Mouse (Mus musculus) heart, adult 2 months (tissue): Measurements from ENCODE around the gene Fam83c. TPM values are rescaled to one million over a fixed set of nuclear protein-coding genes. Genes with fewer than 3 reads are reported as not detected.

ENCODE experiments used
- DNase-seq, 2 experiments: peaks; one replicate each; pipeline ENCODE4 v3.0.0; 2021
- H3K27ac ChIP-seq: fragments of 200-600 bp; 2 replicates; pipeline ENCODE4 v1.8.1; 2022
- H3K27me3 ChIP-seq: fragments of 200-500 bp; 2 replicates; pipeline ENCODE4 v1.6.1; 2012; ENCODE audit warnings: mild to moderate bottlenecking, low read length, inconsistent platforms, mixed read lengths; ENCODE audit not compliant: control insufficient read depth, insufficient read depth
- H3K36me3 ChIP-seq: fragments of 200-500 bp; 2 replicates; pipeline ENCODE4 v1.6.1; 2012; ENCODE audit warnings: low read length, inconsistent platforms; ENCODE audit not compliant: control insufficient read depth, insufficient read depth
- H3K4me1 ChIP-seq: fragments of 200-500 bp; 2 replicates; pipeline ENCODE4 v1.6.1; 2011; ENCODE audit warnings: low read length; ENCODE audit not compliant: control insufficient read depth, insufficient read depth
- H3K4me3 ChIP-seq: fragments of 200-600 bp; 2 replicates; pipeline ENCODE4 v1.8.1; 2022
- H3K79me2 ChIP-seq: fragments of 200-500 bp; replicated peaks from 2 replicates; pipeline ENCODE4 v1.6.1; 2012; ENCODE audit warnings: mild to moderate bottlenecking, inconsistent platforms, low read length, moderate library complexity, mixed read lengths; ENCODE audit not compliant: control insufficient read depth, insufficient read depth
- H3K9ac ChIP-seq: fragments of 200-500 bp; 2 replicates; pipeline ENCODE4 v1.6.1; 2012; ENCODE audit warnings: low read depth, mild to moderate bottlenecking, control low read depth, inconsistent platforms, low read length, mixed read lengths
- CTCF ChIP-seq: fragments of 200-600 bp; IDR thresholded peaks from 2 replicates; pipeline ENCODE4 v1.8.1; 2022; ENCODE audit warnings: antibody characterized with exemption, mild to moderate bottlenecking, moderate library complexity
- EP300 ChIP-seq: fragments of 200-500 bp; IDR thresholded peaks from 2 replicates; pipeline ENCODE4 v1.6.1; 2011; ENCODE audit warnings: low read depth, low read length, control low read depth; ENCODE audit not compliant: insufficient read depth
- POLR2A ChIP-seq: fragments of 200-500 bp; IDR thresholded peaks from 2 replicates; pipeline ENCODE4 v1.6.1; 2011; ENCODE audit warnings: mild to moderate bottlenecking, low read depth, low read length, control low read depth; ENCODE audit not compliant: insufficient read depth
- WGBS: fragments of 180-500 bp; shearing (Covaris S2); methylation state at CpG from one replicate; pipeline ENCODE4 v1.1.7; 2018; 5-methylcytosine and 5-hydroxymethylcytosine counted together
- intact Hi-C: fragments of 180-260 bp; cut with DNase I; formaldehyde crosslinking; loops from one replicate; pipeline ENCODE4 v1.15.1; 2025
- long read RNA-seq: library from polyadenylated mRNA; stranded (forward); transcript quantifications from one replicate; pipeline ENCODE4 v2.0.0, GENCODE M21; 2021
- polyA plus RNA-seq: library from polyadenylated mRNA; depleted of rRNA; stranded (reverse); fragments of >200 nt; gene quantifications from 2 replicates; pipeline ENCODE4 v1.2.3, GENCODE M21; 2012; rRNA removed
- total RNA-seq, 2 experiments: library from RNA; stranded (reverse); gene quantifications; 2 replicates each; pipeline ENCODE4 v1.2.3; 2021

Gene Fam83c
- total RNA-seq: not detected
- polyA plus RNA-seq: not detected in 2 replicates
- long read RNA-seq: 0 reads

- no peak within 1 kb of the TSS for H3K4me3 ChIP-seq
- H3K79me2 ChIP-seq: no peaks in the 10 kb centered on the region
- H3K4me1 ChIP-seq: no peaks in the 10 kb centered on the region
- no peak for DNase-seq
- H3K27me3 ChIP-seq: no peaks in the 10 kb centered on the region
- no peak within 1 kb of the TSS for H3K9ac ChIP-seq
- H3K27ac ChIP-seq: no peak within 1 kb of the TSS
- no peaks in the 10 kb centered on the region for H3K36me3 ChIP-seq
- intact Hi-C loops: no loop called here
- 48% methylated on average over 9 of the region's 9 CpGs for WGBS
- TF ChIP-seq EP300 (no peak), POLR2A (no peak), CTCF (no peak)
Measured at GRCm38 (mm10) chr2:155834732-155835131, at the start of gene Fam83c. Fam83c (minus strand) TSS chr2:155834854.

- no peak overlapping the region for H3K9ac ChIP-seq
- no peak overlapping the region for H3K4me3 ChIP-seq
- H3K27ac ChIP-seq: no peak overlapping the region
- peaks cover 2% of the 10 kb centered on the region for H3K79me2 ChIP-seq
- intact Hi-C loops: no loop called here
- peaks cover 1% of the 10 kb centered on the region; the same call in 1 of the 2 replicates for H3K4me1 ChIP-seq
- no peak for TF ChIP-seq POLR2A
- no peak for TF ChIP-seq EP300
- TF ChIP-seq CTCF: no peak
- 53% methylated on average over 3 of the region's 3 CpGs for WGBS
- DNase-seq: no peak
- H3K27me3 ChIP-seq: no peaks in the 10 kb centered on the region
- peaks cover 2% of the 10 kb centered on the region; the same call in 1 of the 2 replicates for H3K36me3 ChIP-seq
Measured at GRCm38 (mm10) chr2:155882087-155882486, 47.4 kb upstream of the Fam83c start.

DNA sequence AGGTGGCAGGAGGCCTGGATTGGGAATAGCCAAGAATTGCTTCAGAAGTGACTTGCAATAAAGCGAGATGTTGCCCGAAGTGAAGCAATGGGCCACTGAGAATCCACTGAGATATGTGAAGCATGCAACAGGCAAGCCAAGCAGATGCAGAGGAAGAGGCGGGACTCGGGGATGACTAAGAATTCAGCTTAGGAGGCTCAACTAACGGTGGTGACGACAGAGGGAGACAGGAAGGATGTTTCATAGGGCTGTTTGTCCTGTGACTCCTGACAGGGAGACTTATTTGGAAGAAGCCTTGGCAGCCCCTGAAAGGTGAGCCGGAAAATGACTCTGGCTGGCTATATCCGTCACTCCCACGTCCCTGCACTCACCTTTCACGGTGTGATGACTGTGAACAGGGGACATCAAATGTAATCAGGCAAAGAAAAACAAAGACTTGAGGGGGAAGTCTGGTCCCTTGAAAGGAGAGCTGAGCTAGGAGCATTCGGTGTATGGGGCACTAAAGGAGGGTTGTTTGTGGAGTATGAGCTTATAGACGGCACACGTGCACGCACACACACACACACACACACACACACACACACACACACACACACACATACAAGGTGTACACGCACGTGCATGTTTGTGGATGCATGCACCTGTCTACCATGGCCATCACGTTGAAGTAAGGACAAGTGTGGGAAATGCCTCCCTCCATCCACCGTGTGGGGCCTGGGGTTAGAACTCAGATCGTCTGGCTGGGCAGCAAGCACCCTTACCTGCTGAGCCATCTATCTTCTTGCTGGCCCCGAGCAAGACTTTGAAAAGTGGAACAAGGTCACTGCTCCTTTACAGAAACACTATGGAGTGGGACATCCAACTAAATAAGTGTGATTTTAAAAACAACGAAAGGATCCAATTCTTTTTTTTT is 44.6 kb upstream of the Fam83c start:
- Histone ChIP-seq H3K4me3 (no peak overlapping the region), H3K4me1 (peaks cover 1% of the 10 kb centered on the region; the same call in 1 of the 2 replicates), H3K27ac (no peak overlapping the region), H3K36me3 (peaks cover 2% of the 10 kb centered on the region; the same call in 1 of the 2 replicates), H3K27me3 (no peaks in the 10 kb centered on the region), H3K79me2 (peaks cover under 1% of the 10 kb centered on the region), H3K9ac (no peak overlapping the region)
- no peak for TF ChIP-seq POLR2A
- no peak for TF ChIP-seq EP300
- TF ChIP-seq CTCF: no peak
- intact Hi-C loops: no loop called here
- 52% methylated on average over 21 of the region's 21 CpGs for WGBS
- DNase-seq: peak in 1 of 2 experiments; percentile 21

DNA sequence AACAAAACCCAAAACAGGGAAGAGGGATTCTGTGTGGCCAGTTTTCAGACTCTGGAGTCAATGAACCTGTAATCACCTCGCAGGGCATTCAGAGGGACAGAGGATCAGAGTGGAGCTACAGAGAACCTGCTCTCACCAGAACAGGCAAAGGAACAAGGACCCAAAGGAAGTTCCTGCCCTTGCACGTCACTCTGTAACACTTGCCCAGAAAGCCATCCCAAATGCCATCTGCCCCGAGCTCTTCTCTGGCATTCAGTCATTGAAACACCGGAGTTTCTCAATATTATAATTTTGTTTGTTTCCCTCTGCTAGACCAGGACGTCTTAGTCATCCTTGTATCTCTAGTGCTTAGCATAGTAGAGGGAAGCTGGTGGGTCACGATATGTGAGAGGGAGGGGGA is 39.0 kb upstream of the Fam83c start:
- intact Hi-C loops: no loop called here
- no peak for DNase-seq
- no peak for TF ChIP-seq POLR2A
- Histone ChIP-seq H3K4me3 (no peak overlapping the region), H3K9ac (no peak overlapping the region), H3K36me3 (no peaks in the 10 kb centered on the region), H3K27me3 (no peaks in the 10 kb centered on the region), H3K79me2 (no peaks in the 10 kb centered on the region), H3K4me1 (no peaks in the 10 kb centered on the region), H3K27ac (no peak overlapping the region)
- WGBS: 72% methylated on average over 6 of the region's 6 CpGs

DNA sequence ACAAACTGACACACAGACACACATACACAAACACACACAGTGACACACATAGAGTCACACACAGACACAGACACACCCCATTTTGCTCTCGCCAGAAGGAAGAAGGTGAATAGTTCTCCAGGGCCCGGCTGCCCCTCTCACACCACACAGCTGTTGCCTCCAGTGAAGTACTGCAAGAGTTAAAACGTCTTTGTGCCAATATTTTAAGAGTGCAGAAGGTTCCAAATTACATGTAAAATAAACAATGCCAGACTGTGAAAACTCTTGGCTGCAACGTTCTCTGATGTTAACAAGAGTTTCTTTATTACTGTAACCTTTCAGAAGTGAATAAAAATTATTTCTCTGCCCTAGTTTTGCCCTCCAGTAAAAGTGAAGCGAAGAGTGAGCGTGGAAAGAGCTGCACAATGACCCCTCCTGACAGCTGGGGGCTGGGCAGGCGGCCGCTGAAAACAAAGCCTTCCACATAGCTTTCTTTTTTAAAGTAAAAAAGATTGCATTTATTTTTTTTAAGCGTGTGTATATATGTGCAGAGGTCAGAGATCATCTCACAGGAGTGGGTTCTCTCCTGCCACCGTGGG is 38.4 kb upstream of the Fam83c start:
- WGBS: 69% methylated on average over 10 of the region's 10 CpGs
- no peak for TF ChIP-seq CTCF
- no peak for TF ChIP-seq POLR2A
- TF ChIP-seq EP300: no peak
- no peak for DNase-seq
- Histone ChIP-seq H3K4me3 (no peak overlapping the region), H3K4me1 (no peaks in the 10 kb centered on the region), H3K27ac (no peak overlapping the region), H3K27me3 (no peaks in the 10 kb centered on the region), H3K36me3 (no peaks in the 10 kb centered on the region), H3K9ac (no peak overlapping the region), H3K79me2 (no peaks in the 10 kb centered on the region)
- intact Hi-C loops: no loop called here

DNA sequence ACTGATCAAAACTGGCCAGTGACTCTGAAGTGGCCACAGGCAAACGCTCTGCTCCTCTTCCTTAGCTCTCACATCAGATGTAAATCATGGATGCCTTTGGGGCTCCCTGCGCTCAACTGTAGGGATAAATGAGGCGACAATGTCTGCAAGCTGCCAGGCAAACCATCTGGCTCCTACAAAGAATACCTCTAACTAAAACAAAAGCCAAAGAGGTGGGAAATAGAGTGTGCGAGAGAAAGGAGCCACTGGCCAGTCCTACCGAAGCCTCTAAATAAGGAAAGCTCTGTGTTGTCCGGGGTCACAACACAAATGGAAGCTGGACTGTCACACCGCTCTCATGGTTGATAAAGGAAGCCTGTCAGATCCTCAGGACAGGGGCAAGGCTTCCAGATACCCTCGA is 37.8 kb upstream of the Fam83c start:
- Histone ChIP-seq H3K4me1 (no peaks in the 10 kb centered on the region), H3K79me2 (no peaks in the 10 kb centered on the region), H3K27me3 (no peaks in the 10 kb centered on the region), H3K27ac (no peak overlapping the region), H3K9ac (no peak overlapping the region), H3K36me3 (no peaks in the 10 kb centered on the region), H3K4me3 (no peak overlapping the region)
- DNase-seq: no peak
- TF ChIP-seq CTCF (no peak), POLR2A (no peak), EP300 (no peak)
- intact Hi-C loops: no loop called here
- 79% methylated on average over 8 of the region's 8 CpGs for WGBS
